Mouse (Mus musculus) liver, adult 2 months (tissue): ENCODE data around the gene Tomm70a. TPM values are rescaled to one million over a fixed set of nuclear protein-coding genes. Genes with fewer than 3 reads are reported as not detected.
A peak's percentile ranks its signal among the peaks of the same experiment; 100 is the strongest.

Source experiments
- DNase-seq: peaks from one replicate; pipeline ENCODE4 v3.0.0-alpha.2; 2011; ENCODE audit warnings: low read depth, low spot score; ENCODE audit errors: extremely low read depth
- H3K27ac ChIP-seq: fragments of 200-500 bp; replicated peaks from 2 replicates; pipeline ENCODE4 v1.5.1; 2012; ENCODE audit warnings: low read depth, mild to moderate bottlenecking, control low read depth, inconsistent platforms, low read length; ENCODE audit not compliant: insufficient read depth
- H3K27me3 ChIP-seq: fragments of 200-500 bp; 2 replicates; pipeline ENCODE4 v1.6.1; 2012; ENCODE audit warnings: mild to moderate bottlenecking, moderate library complexity, low read length, inconsistent platforms; ENCODE audit not compliant: control insufficient read depth, insufficient read depth
- H3K36me3 ChIP-seq: fragments of 200-500 bp; 2 replicates; pipeline ENCODE4 v1.6.1; 2012; ENCODE audit warnings: low read length, inconsistent platforms; ENCODE audit not compliant: control insufficient read depth, insufficient read depth
- H3K4me1 ChIP-seq: fragments of 200-500 bp; 2 replicates; pipeline ENCODE4 v1.6.1; 2011; ENCODE audit warnings: low read length; ENCODE audit not compliant: control insufficient read depth, insufficient read depth
- H3K4me3 ChIP-seq: fragments of 200-500 bp; 2 replicates; pipeline ENCODE4 v1.5.1; 2011; ENCODE audit warnings: low read depth, mild to moderate bottlenecking, control low read depth, low read length, moderate library complexity; ENCODE audit not compliant: insufficient read depth
- H3K79me2 ChIP-seq: fragments of 200-500 bp; 2 replicates; pipeline ENCODE4 v1.6.1; 2012; ENCODE audit warnings: inconsistent platforms, mild to moderate bottlenecking, low read length, moderate library complexity; ENCODE audit not compliant: control insufficient read depth, insufficient read depth
- H3K9ac ChIP-seq: fragments of 200-500 bp; 2 replicates; pipeline ENCODE4 v1.6.1; 2012; ENCODE audit warnings: low read depth, mild to moderate bottlenecking, control low read depth, inconsistent platforms, low read length
- CTCF ChIP-seq: fragments of 200-500 bp; IDR thresholded peaks from 2 replicates; pipeline ENCODE4 v1.5.1; 2011; ENCODE audit warnings: low read depth, low read length, control low read depth
- POLR2A ChIP-seq: fragments of 200-500 bp; IDR thresholded peaks from 2 replicates; pipeline ENCODE4 v1.6.1; 2011; ENCODE audit warnings: low read length, control low read depth; ENCODE audit not compliant: insufficient read depth; ENCODE audit errors: extremely low read depth
- WGBS: fragments of 180-500 bp; shearing (Covaris S2); methylation state at CpG from one replicate; pipeline ENCODE4 v1.1.7; 2018; 5-methylcytosine and 5-hydroxymethylcytosine counted together
- polyA plus RNA-seq: library from polyadenylated mRNA; depleted of rRNA; stranded (reverse); fragments of >200 nt; gene quantifications from 2 replicates; pipeline ENCODE4 v1.2.3, GENCODE M21; 2012; rRNA removed
- total RNA-seq: library from RNA; depleted of rRNA; stranded (reverse); fragments of >200 nt; gene quantifications from 2 replicates; pipeline ENCODE4 v1.2.3, GENCODE M21; 2014; rRNA removed

The Tomm70a gene
- total RNA-seq (50.0 and 62.0 TPM in 2 replicates), polyA plus RNA-seq (14.2 and 17.0 TPM in 2 replicates)

- TF ChIP-seq POLR2A, result peak; percentile 78
- no peak for TF ChIP-seq CTCF
- under 1% methylated on average over 37 of the region's 37 CpGs for WGBS
Measured at GRCm38 (mm10) chr16:57120913-57121815, at the start of gene Tomm70a. Gene Tomm70a (plus strand): TSS chr16:57121703.

GRCm38 (mm10) chr16:57075986-57076385 is 45.5 kb upstream of the Tomm70a start:
- 77% methylated on average over 7 of the region's 7 CpGs for WGBS
- no peak for TF ChIP-seq CTCF
- no peak for TF ChIP-seq POLR2A
- DNase-seq, result no peak
- Histone ChIP-seq H3K79me2 (no peaks in the 10 kb centered on the region), H3K4me1 (no peaks in the 10 kb centered on the region), H3K27ac (no peak overlapping the region), H3K27me3 (no peaks in the 10 kb centered on the region), H3K9ac (no peak overlapping the region), H3K4me3 (no peak overlapping the region), H3K36me3 (no peaks in the 10 kb centered on the region)

More at GRCm38 (mm10) chr16:57120913-57121815, at the start of gene Tomm70a:
- peaks cover 21% of the 10 kb centered on the region for H3K79me2 ChIP-seq
- peak within 1 kb of the TSS; percentile 99 for H3K27ac ChIP-seq
- DNase-seq, result peak; percentile 92
- no peaks in the 10 kb centered on the region for H3K27me3 ChIP-seq
- H3K9ac ChIP-seq, result peak within 1 kb of the TSS; percentile 94
- H3K36me3 ChIP-seq, result no peaks in the 10 kb centered on the region
- H3K4me1 ChIP-seq, result peaks cover 14% of the 10 kb centered on the region
- H3K4me3 ChIP-seq, result peak within 1 kb of the TSS; percentile 95

GRCm38 (mm10) chr16:57079577-57079976 is 41.9 kb upstream of the Tomm70a start:
- no peak overlapping the region for H3K27ac ChIP-seq
- WGBS, result 61% methylated on average over 4 of the region's 4 CpGs
- DNase-seq, result peak; percentile 27

GRCm38 (mm10) chr16:57092460-57092859 is 29.0 kb upstream of the Tomm70a start:
- DNase-seq, result peak; percentile 23
- 42% methylated on average over 4 of the region's 4 CpGs for WGBS
- H3K36me3 ChIP-seq, result no peaks in the 10 kb centered on the region
- no peak overlapping the region for H3K4me3 ChIP-seq
- no peaks in the 10 kb centered on the region for H3K4me1 ChIP-seq
- TF ChIP-seq POLR2A (no peak), CTCF (peak; percentile 39; the same call in 1 of the 2 replicates)
- H3K79me2 ChIP-seq, result no peaks in the 10 kb centered on the region
- H3K27ac ChIP-seq, result no peak overlapping the region
- H3K27me3 ChIP-seq, result no peaks in the 10 kb centered on the region
- H3K9ac ChIP-seq, result no peak overlapping the region

More at GRCm38 (mm10) chr16:57079577-57079976, 41.9 kb upstream of the Tomm70a start:
- Histone ChIP-seq H3K4me3 (no peak overlapping the region), H3K27me3 (no peaks in the 10 kb centered on the region), H3K4me1 (no peaks in the 10 kb centered on the region), H3K36me3 (no peaks in the 10 kb centered on the region), H3K9ac (no peak overlapping the region), H3K79me2 (no peaks in the 10 kb centered on the region)
- TF ChIP-seq POLR2A (no peak), CTCF (no peak)

GRCm38 (mm10) chr16:57092911-57093605 is 28.4 kb upstream of the Tomm70a start:
- Histone ChIP-seq H3K27ac (no peak overlapping the region), H3K9ac (no peak overlapping the region), H3K79me2 (no peaks in the 10 kb centered on the region), H3K36me3 (no peaks in the 10 kb centered on the region), H3K4me3 (no peak overlapping the region), H3K27me3 (no peaks in the 10 kb centered on the region), H3K4me1 (no peaks in the 10 kb centered on the region)
- TF ChIP-seq CTCF (no peak), POLR2A (no peak)
- DNase-seq, result no peak
- 58% methylated on average over 6 of the region's 6 CpGs for WGBS
